Mouse (Mus musculus) regulatory T cell (primary cell): ENCODE data around the gene Napsa.

Source experiments
- in situ Hi-C: fragments of 300-600 bp; cut with MboI, MseI; formaldehyde crosslinking; loops from one replicate; pipeline ENCODE4 v1.15.1; 2025; ENCODE audit warnings: high pct_unique_total_duplicates

The Napsa gene

DNA sequence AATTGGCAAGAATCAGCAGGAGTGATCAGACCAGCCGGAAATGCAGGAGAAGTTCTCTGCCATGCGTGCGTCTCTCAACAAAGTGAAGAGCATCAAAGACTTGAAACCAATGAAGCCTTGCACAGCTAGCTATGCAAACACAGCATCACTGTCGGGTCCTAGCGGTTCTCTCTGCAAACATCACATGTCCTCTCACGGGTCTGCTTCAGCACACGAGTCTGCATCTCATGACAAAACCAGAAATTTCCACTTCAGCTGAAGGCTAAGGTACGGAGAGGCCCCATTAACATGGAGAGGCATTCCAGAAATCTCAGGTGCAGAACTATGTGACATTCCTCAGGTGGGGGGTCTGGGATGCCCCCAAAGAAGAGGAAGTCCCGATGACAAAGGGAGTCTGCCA, 3.4 kb upstream of the Napsa start:
- in situ Hi-C loops = no loop called here

DNA sequence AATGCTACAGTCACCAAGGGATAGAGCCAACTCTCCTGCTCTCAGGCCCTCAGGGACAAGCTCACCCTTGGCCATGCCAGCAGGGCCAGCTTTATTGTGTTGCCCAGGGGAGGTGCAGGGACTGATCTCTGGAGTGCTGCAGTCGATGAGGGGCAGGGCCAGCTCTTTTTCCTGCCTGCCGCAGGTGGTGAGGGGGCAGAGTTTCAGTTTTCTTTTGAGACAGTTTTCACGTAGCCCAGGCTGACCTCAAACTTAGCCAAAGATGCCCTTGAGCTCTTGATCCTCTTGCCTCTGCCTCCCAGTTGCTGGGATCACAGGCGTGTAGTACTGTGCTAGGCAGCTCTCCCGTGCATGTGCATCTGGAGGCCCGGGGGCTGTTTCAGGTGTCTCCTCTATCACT, 1.2 kb upstream of the Napsa start:
- in situ Hi-C loops = no loop called here

DNA sequence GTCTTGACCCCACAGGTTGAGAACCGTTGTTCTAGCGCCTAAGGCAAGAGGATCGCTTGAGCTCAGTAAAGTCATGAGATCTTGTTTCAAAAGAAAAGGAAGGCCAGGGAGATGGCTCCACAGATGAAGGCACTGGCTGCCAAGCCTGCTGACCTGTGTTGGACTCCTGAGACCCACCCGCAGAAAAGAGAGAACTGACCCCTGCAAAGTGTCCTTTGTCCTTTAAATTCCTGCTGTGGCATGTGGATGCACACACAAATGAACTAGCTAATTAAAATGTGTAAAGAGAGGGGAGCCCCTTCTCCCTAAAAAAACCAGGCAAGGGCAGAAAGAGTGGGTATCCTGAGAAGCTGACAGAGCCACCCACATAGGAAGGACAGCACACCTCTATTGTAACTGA, 369 bp upstream of the Napsa start:
- in situ Hi-C loops = no loop called here

DNA sequence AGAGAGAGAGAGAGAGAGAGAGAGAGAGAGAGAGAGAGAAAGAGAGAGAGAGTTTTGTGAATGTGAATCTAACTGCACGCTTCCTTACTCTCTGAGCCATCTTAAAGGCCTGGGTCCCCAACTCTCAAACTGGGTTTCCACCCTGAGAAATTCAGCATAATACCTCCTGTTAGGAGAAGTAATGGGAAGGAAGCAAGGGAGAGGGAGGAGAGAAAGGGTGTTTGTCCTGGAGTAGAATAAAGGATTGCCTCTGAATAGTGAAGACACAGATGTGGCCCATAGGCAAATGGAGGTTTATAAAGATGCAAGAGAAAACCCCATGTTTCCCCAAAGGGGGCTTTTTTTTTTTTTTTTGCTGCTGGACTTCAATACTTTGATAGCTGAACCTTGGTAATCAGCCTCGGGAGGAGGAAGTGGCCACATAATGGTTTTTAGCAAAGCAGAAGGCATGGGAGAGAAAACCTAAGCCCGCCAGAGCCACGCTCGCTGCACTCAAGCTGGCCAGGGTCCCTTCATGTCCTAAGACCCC, 840 bp downstream of the Napsa start:
- in situ Hi-C loops = no loop called here

DNA sequence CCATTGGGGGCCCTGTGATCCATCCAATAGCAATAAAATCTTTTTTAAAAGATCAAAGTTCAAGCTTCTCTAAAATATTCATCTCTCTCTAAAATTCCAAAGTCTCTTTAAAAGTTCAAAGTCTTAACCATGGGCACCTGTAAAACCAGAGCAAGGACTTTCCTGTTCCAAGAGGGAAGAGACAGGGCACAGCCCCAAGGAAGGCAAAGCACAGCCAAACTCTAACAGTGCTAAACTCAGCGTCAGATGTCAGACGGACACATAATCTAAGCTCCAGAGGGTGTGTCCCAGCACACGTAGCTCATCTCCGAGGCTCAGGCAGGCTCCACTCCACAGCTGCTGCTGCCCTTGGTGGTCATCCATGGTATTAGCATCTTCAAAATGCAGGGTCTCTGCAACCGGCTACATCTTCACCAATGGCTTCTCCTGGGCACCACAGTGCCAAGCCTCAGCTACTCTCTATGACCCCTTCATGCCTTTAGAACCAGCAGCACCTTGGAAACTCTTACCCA, 4.2 kb downstream of the Napsa start:
- in situ Hi-C loops = no loop called here

DNA sequence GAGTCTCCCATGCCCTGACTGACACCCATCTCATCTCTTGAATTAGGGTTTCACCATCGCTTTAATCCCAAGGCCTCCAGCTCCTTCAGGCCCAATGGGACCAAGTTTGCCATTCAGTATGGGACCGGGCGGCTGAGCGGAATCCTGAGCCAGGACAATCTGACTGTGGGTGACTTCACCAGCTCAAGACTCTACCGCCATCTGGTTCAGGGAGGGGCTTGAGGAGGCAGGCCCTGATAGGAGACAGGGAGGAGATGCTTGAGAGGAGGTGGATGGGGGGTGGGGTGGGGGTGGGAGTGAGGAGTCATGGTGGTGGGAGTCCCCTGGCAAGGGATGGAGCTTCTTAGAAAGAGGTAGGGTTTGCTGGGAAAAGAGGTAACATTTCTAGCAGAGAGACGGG, 9.5 kb downstream of the Napsa start:
- in situ Hi-C loops = no loop called here

DNA sequence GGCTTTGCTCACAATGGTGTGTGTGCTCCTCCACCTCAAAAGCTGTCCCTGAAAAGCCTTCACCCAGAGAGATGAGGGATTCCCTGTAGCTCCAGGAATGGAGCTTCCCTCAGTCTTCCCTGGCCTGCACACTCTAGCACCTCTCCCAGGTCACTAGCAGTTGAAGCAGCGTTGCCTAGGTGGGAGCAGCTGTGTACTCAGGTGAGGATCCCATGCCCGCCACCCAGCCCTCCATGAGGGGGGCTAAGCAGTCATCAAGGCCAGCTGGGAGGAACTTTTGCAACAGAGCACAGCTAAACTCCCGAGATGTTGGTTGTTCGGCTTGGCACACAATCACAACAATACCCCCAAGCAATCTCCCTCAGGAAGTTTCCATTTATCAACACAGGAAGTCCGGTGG, 10.5 kb downstream of the Napsa start:
- in situ Hi-C loops = no loop called here

DNA sequence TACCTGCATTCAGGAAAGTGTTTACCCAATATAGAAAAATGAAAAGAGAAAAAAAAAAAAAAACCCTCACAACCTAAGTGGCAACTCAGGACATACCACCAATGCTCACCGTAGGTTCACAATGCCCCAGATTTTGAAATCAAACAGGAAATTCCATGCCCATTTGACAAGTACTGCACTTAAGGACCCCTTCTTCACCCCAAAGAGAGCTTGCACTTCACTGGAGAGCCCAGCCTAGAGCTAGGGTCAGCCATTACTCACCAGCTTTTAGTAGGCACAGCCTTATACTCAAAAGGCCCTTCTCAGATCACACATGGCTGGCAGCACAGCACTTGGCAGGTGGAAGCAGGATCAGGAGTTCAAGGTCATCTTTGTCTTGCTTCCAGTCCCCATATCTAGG, 11.0 kb downstream of the Napsa start:
- in situ Hi-C loops = no loop called here

DNA sequence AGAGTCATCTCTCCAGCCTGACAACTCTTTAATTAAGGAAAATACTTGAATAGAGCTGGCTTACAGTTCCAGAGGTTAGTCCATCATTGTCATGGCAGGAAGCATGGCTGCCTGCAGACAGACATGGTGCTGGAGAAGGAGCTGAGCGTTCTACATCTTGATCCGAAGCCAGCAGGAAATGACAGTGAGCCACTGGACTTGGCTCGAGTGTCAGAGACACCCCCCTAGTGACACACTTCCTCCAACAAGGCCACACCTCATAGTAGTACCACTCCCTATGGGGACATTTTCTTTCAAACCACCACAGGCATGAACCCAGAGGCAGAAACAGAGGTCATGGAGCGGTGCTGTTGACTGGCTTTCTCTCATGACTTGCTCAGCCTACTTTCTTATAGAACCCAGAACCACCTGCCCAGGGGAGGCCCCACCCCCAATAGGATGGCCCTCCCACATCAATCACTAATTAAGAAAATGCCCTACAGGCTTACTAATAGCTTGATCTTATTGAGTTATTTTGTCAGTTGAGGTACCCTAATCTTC, 12.2 kb downstream of the Napsa start:
- in situ Hi-C loops = no loop called here

DNA sequence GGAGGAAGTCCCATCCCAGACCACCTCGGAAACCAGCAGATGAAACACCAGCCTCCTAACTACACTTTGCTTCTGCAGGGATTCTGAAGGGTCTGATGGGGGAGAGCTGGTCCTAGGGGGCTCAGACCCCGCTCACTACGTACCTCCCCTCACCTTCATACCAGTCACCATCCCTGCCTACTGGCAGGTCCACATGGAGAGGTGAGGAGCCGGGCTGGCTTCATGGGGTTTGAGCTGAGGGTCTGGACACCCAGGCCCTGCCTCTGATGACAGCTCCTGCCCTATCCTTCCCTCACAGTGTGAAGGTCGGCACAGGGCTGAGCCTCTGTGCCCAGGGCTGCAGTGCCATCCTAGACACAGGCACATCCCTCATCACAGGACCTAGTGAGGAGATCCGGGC, 12.7 kb downstream of the Napsa start:
- in situ Hi-C loops = no loop called here

DNA sequence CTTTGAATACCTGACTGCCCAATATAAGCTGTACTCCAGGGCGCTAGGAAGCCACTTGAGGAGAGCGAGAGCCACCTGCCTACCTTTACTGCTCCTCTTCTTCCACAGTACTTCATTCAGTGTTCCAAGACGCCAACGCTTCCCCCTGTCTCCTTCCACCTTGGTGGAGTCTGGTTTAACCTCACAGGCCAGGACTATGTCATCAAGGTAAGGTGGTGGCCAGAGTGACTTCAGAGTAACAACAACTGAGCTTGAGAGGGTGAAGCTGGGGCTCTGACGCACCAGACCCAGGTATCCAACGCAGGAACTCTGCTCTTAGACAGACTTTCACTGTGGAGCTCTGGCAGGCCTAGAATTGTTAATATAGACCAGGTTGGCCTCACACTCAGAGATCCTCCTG, 13.4 kb downstream of the Napsa start:
- in situ Hi-C loops = no loop called here

DNA sequence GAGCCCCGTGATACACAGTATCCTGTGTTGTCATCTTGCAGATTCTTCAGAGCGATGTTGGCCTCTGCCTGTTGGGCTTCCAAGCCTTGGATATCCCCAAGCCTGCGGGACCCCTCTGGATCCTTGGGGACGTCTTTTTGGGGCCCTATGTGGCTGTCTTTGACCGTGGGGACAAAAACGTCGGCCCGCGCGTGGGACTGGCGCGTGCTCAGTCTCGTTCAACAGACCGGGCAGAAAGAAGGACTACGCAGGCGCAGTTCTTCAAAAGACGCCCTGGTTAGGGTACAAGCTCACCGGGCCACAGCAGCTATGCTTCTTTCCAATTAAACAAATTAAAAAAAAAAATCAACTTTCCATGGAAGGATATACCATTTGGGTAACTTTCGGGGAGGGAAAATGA, 14.3 kb downstream of the Napsa start:
- in situ Hi-C loops = no loop called here

DNA sequence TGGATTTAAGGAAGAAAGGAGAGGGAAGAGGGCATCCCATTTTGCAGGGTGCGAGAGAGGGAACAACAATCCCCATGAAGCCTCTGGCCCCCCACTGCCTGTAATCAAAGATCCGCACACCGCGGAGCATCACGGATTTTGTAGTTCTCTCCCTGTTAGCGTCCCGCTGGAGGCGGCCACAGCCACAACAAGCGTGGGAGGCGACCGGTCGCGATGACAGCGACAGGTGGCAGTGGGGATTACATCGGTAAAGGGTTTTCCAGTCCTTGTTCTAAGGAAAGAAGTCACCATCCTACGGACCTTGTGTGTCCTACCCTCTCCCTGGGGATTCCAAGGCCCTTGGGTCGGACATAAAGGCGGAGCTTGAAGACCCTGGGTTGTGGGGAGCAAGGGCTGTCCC, 14.8 kb downstream of the Napsa start:
- in situ Hi-C loops = no loop called here

DNA sequence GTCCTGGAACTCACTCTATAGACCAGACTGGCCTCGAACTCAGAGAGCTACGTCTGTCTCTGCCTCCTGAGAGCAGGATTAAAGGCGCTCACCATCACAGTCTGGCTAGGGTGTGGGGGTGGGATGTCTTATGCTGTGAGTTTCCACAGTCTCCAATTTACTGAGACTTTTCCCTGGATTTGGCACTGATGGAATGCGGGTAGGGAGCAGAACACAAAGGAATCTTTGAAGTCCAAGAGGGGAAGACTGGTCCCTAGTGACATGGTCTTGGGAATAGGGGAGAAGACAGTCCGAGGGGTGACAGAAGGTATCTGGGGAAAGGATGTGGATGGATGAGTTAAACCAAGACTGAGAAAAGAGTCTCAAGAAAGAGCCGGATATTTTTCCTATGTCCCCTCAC, 15.5 kb downstream of the Napsa start:
- in situ Hi-C loops = no loop called here

DNA sequence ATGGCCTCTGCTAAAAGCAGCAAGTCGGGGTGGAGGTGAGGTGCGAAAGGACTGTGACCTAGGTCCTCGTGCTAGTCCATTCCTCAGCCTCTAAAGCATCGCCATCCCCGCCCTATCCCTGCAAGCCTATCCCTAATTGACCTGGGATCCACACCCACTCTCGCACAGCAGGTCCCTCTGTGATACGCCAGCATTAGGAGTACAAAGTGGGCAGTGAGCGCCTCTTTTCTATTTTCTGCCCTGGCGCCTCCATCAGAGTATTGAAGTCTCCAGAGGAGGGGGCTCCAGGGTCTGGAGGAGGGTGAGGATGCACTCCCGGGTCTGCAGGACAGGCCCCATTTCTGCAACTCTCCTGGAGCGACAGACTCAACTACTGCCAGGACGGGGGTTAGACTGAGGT, 16.2 kb downstream of the Napsa start:
- in situ Hi-C loops = no loop called here

DNA sequence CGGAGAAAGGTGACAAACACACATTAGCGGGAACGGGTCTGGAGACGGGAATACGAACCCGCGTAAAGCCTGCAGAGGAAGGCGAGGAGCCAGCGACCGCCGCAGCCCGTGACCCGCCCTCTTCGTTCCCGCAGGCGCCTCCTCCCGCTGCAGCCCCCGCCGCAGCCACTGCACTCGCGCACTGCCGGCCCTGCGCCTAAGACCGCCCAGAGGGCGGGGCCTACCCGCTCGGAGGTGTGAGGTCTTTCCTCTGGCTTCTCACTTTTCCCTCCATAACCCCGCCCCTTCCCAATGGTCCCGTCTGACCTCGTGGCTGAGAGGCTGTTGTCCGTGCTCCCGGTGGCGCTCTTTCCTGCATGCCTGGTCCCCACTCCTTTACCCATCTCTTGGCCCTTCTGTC, 17.0 kb downstream of the Napsa start:
- in situ Hi-C loops = no loop called here

DNA sequence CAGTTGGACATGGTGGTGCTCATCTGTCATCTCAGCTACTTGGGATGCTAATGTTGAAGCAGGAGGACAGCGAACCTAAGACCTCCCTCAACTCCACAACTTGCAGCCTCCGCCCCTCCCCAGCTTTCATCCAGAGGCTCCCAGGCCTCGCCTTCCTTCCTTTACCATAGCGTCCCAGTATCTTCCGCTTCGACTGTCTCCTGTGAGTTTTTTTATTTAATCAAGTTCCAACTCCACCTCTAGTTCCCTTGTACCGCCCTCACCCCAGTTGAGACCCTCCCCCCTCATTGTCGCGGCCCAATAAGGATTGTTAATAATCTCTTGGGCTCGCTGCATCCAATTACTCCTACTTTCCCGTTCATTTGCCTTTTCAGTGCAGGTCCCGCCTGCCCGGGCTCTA, 17.8 kb downstream of the Napsa start:
- in situ Hi-C loops = no loop called here

DNA sequence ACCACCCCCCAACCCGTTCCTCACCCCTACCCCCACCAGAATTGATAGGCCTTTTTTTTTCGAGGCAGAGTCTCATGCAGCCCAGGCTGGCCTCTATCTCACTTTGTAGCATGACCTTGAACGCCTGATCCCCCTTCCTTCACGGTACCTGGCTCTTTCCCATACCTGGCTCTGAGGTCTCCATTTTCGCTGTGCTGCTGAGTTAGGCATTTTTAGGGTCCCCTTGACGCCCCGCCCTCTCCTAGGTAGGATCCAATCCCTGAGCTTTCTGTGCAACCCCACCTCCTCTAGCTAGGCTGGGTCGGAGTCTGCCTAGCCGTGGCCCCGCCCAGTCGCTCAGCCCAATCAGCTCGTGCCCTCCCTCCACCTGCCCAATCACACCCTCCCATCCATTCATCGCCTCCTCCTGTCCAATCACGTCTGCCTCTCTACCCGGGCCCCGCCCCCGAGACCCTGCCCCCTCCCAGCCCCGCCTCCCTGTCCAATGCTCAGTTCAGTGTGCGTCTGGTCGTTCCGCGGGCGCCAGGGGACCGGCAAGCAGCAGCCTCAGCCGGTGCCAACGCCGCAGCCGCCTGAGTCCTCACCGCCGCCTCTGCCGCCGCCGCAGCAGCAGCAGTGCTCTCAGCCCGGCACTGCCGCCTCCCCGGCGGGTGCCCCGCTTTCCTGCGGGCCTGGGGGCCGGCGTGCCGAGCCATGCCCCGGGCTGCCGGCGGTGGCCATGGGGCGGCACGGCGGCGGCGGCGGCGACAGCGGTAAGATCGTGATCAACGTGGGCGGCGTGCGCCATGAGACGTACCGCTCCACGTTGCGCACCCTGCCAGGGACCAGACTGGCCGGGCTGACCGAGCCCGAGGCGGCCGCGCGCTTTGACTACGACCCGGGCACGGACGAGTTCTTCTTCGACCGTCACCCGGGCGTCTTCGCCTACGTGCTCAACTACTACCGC, 18.5 kb downstream of the Napsa start, which contains the start of gene Kcnc3:
Gene Kcnc3, plus strand, starts transcription at position 263 of the 946 bp plus-strand sequence.
- in situ Hi-C loops = no loop called here

DNA sequence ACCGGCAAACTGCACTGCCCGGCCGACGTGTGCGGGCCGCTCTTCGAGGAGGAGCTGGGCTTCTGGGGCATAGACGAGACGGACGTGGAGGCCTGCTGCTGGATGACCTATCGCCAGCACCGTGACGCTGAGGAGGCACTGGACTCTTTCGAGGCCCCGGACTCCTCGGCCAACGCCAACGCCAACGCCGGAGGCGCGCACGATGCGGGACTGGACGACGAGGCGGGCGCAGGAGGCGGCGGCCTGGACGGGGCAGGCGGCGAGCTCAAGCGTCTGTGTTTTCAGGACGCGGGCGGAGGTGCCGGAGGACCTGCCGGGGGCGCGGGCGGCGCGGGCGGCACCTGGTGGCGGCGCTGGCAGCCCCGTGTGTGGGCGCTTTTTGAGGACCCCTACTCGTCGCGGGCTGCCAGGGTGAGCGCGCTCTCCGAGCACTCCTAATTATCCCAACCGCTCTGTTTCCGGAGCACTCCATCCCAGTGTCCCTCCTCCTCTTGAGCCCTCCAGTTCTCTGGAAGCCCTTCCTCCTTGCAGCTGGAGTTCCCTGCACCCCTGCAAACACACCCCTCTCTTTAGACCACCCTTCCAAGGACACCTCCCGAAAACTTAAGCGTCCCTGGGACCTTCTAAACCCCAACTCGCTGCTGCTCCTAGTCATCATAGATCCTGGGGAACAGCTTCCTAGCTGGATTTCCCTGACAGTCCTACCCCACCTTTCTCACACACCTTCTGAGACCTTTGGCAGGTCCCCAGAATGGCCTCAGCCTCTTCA, 19.4 kb downstream of the Napsa start:
- in situ Hi-C loops = no loop called here

DNA sequence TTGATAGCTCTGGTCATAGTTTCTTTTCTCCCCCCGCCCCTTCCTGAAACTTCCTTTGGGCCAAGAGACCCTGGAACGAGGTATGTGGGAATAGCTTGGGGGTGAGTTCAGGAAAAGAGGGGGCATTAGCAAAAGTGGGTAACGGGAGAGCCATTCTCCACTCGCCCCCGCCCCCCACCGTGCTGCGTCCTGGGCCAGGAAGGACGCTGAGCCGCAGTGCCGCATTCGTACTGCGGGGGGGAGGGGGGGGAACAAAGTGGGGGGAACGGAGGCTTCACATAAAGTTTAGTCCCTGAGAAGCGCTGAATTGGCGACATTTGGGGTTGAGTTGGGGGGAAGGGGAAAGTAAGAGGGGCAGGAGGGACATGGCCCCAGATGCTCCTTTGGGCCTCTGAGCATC, 20.9 kb downstream of the Napsa start:
- in situ Hi-C loops = no loop called here

DNA sequence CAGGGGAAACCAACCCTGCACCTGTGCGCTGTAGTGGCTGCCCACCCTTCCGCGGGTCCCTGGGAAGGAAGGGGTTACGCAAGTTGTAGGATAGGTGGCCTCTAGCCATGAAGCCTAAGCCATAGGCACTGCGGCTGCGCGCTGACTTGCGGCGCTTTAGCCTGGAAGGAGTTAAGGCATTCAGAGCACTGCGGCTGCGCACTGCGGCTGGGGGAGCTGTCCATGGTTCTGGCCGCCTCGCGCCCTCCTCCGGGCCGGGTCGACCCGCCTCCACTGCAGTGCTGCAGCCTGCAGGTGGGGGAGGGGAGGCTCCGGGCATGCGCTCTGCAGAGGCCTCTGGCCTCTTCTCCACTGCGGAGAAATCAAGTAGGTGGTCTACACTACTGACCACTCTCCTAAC, 21.6 kb downstream of the Napsa start:
- in situ Hi-C loops = no loop called here

DNA sequence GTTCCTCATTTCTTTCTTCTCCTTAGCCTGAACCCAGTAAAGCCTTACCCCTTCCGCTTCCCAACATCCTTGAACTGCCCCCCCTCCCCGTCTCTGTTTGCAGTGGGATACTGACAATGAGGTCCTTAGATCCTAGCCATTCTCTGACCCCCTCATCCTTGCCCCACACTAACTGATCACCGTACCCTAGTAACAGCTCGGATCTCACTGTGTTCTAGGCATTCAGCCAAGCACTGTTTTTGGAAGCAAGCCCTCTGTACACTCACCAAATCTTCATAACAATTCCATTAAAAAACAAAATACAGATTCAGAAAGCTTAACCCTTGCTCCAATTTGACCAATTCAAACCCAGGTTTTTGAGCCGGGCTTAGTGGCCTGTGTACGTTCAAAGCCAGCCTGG, 22.1 kb downstream of the Napsa start:
- in situ Hi-C loops = no loop called here
